Mouse (Mus musculus) E14TG2a.4 (cell line): ENCODE data around the gene Zfp385b.

Experiments used
- CTCF ChIP-seq: conservative IDR thresholded peaks from 2 replicates; pipeline ENCODE4 v1.5.1; 2014; ENCODE audit warnings: low read length
- NANOG ChIP-seq: IDR thresholded peaks from 2 replicates; pipeline ENCODE4 v1.6.1; 2014; ENCODE audit warnings: borderline replicate concordance, low read length, mixed read lengths

DNA sequence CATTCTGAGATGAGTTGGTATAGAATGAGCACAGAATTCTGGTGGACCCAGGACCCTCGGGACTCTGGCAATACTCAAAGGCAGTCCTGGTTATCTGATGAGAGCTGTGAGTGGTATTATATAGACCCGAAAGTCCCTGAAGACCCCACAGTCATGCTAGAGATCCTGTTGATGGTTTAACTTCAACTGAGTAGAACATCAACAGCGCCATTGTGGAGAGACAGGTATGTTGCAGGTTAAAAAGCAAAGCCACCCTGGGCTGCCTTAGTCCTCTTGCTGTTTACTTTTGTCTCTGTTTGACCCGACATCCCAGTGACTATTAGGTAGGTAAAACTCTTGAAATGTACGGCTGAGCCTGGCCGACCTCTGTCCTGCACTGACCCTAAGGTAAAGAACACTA, 431.3 kb downstream of the Zfp385b start:
- TF ChIP-seq CTCF (no peak), NANOG (no peak)
